Mouse (Mus musculus): Measurements from ENCODE around the gene Alox5.

GRCm38 (mm10) chr6:116418487-116418886, 42.5 kb downstream of the Alox5 start:
- TF ChIP-seq CTCF (IDR thresholded peaks at IDR 0.05; ENCODE audit: borderline replicate concordance, insufficient read depth, low read depth, low read length) (no peak), POLR2A (IDR thresholded peaks at IDR 0.05; ENCODE audit: borderline replicate concordance, insufficient read depth, low read length) (no peak)
